Mouse (Mus musculus): ENCODE measurements around the gene Olfr49.

Olfr49 gene

GRCm38 (mm10) chr14:54246232-54246631 lies 38.5 kb downstream of the Olfr49 start:
- no peak for TF ChIP-seq GATA4 (IDR thresholded peaks at IDR 0.05; ENCODE audit: insufficient replicate concordance, low read length)

- no peak for TF ChIP-seq GATA4 (IDR thresholded peaks at IDR 0.05; ENCODE audit: insufficient replicate concordance, low read length)
These were observed 40.6 kb downstream of the Olfr49 start for GRCm38 (mm10) chr14:54244183-54244582.

- TF ChIP-seq GATA4 (IDR thresholded peaks at IDR 0.05; ENCODE audit: insufficient replicate concordance, low read length), result no peak
These were observed 44.2 kb downstream of the Olfr49 start for GRCm38 (mm10) chr14:54240542-54240941.

- TF ChIP-seq GATA4 (IDR thresholded peaks at IDR 0.05; ENCODE audit: insufficient replicate concordance, low read length), result no peak
These were observed 45.6 kb downstream of the Olfr49 start for GRCm38 (mm10) chr14:54239002-54239736.

- TF ChIP-seq GATA4 (IDR thresholded peaks at IDR 0.05; ENCODE audit: insufficient replicate concordance, low read length), result no peak
These were observed 47.9 kb downstream of the Olfr49 start for GRCm38 (mm10) chr14:54236881-54237280.

DNA sequence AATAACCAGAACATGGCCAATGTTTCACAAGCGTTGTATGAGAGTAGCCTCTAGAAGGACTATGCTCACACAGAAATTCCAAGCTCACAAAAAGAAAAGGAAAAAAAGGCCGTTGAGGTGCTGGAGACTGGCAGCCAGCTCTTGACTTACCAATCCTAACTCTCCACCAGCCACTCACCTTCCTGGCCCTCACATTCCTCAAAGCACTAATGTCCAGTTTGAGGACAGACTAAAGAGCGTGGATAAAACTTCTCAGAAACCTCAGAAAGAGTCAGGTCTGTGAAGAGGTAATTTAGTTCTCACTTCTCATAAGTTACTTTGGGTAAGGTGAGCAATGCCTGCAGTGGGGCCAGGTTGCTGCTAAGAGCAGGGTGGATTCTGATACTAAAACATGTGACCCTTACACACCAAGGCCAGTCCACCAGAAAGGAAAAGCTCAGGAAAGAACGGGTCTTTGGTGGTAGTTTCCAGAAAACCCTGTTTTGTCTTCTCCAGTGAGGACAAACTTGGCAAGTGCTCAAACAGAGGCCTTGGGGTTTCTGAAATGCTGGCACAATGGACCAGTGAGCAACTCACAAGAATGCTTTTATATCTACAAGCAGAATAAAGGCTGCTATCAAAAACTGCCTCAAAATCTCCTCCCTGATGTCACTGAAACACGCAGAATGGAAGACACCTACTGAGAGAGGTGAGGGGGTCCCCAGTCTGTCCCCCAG lies 48.8 kb downstream of the Olfr49 start:
- TF ChIP-seq GATA4 (IDR thresholded peaks at IDR 0.05; ENCODE audit: insufficient replicate concordance, low read length), result no peak

DNA sequence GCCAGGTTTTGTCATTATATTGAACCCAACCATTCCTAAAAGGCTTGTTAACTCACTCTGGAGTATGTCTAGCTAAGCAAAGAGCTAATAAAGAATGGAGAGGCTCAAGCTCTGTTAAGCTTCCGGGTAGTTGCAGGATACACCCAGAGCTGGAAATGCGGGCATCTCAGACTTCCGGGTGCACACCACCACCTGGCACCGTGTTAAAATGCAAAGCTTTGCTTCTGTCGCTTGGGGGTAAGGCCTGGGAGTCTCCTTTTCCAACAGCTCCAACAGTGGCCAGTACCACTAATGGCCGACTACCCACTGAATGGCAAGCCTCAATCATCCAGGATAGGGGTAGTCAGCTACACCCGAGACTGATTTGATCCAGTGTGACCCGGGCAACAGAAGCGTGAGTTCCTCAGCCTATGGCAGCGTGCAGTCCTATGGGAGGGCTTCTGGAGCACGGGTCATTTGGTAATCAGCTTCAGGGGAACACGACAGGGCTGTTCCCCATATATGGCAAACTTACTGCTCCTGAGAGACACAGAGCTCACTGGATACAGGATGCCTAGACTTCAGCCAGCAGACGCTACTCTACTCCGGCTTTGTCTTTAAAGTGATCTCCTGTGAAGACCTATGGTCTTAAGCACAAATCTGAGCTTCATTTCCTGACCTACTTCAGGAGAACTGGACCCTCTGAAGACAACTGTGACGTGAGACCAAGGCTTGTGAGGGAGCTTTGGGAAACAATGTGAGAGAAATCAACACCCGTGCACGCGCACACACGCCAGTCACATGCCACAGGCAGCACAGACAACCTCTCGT lies 50.3 kb downstream of the Olfr49 start:
- no peak for TF ChIP-seq GATA4 (IDR thresholded peaks at IDR 0.05; ENCODE audit: insufficient replicate concordance, low read length)

GRCm38 (mm10) chr14:54233559-54234143 lies 51.1 kb downstream of the Olfr49 start:
- no peak for TF ChIP-seq GATA4 (IDR thresholded peaks at IDR 0.05; ENCODE audit: insufficient replicate concordance, low read length)

DNA sequence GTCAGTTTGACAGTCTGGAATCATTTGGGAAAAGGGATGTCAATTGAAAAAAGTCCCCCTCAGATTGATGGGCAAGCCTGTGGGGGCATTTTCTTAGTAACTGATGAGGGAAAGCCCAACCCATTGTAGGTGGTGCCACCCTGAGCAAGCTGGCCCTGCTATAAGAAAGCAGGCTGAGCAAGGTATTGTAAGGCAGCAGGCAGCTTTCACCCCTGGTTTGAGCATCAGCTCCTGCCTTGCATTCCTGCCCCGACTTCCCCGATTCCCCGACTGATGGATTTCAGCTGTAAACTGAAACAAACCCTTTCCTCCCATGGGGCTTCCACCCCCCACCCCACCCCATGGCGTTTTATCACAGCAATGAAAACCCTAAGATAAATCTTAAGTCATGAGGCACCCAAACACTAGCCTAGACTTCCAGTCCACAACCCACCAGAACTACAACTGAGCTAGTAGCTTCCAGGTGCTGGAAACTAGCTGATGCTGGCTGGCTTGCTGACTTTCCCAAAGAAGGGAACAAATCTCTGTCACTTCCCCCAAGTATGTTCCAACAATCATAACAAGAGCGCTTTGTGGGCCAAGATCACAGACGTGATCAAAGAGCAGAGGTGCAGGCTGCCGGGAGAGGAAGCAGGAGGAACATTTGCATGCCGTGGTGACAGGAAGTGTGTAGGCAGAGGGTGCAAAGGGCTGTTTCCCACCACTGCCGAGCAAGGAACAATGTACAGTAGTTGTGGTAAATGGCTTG lies 51.8 kb downstream of the Olfr49 start:
- no peak for TF ChIP-seq GATA4 (IDR thresholded peaks at IDR 0.05; ENCODE audit: insufficient replicate concordance, low read length)

DNA sequence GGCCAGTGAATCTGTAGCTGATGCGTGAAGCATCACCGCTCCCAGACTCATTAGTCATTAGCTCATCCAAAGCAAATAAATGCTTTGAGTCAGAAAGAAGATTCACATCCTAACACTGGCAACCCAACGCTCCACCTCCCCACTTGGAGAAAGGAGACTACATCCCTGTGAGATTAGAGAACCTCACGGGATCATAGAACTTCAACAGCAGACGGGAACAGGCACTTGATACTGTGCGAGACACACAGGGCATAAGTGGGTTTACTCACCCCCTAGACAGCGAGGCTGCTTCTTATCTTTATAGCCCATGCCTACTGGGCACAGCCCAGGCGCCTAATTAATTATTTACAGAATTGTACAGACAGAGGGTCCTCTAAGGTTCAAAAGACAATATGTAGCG lies 52.6 kb downstream of the Olfr49 start:
- TF ChIP-seq GATA4 (IDR thresholded peaks at IDR 0.05; ENCODE audit: insufficient replicate concordance, low read length), result no peak

GRCm38 (mm10) chr14:54231176-54231956 lies 53.4 kb downstream of the Olfr49 start:
- TF ChIP-seq GATA4 (IDR thresholded peaks at IDR 0.05; ENCODE audit: insufficient replicate concordance, low read length), result no peak

- TF ChIP-seq GATA4 (IDR thresholded peaks at IDR 0.05; ENCODE audit: insufficient replicate concordance, low read length), result no peak
These were observed 54.0 kb downstream of the Olfr49 start for GRCm38 (mm10) chr14:54230638-54231150.

DNA sequence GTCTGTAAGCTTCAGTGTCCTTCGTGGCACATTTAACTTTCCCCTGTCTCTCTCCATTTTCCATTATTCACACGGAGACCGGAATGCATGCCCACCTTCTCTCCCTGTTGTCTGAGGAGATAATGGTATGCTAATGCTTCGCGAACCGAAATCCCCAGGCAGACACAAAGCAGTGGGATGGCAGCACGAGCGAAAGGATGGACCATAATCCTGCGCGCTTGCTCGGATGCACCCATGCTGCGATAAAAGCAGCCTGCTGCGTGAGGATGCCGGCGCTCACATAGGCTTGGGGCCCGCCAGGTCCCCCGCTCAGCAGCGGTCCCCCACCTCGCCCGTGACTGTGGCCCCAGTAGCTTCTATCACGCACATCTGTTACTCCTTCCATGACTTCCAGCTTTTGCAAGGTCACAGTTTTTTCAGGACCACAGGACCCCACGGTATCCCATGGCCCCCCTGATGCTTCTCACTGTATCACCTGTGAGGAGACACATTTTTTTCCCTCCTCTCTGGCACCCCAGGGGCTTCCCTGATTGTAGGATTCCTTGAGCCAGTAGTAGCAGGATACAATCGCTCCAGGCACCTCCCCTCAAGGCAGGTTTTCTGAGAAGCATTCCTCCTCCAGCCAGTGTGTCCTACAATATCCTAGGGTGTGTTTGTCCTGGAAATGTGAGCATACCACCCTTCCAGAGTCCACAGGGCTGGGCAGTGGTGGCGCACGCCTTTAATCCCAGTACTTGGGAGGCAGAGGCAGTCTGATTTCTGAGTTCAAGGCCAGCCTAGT lies 55.6 kb downstream of the Olfr49 start:
- TF ChIP-seq GATA4 (IDR thresholded peaks at IDR 0.05; ENCODE audit: insufficient replicate concordance, low read length), result no peak

Measured in liver, adult (tissue).